Mouse (Mus musculus) CH12.LX (cell line): ENCODE data around the gene Vax1. TPM values are rescaled to one million over a fixed set of nuclear protein-coding genes. Genes with fewer than 3 reads are reported as not detected.

ENCODE experiments used
- DNase-seq: peaks from one replicate; pipeline ENCODE4 v3.0.0-alpha.2; 2013; ENCODE audit errors: extremely low read depth
- H3K27ac ChIP-seq: 2 replicates; pipeline ENCODE4 v1.5.1; 2012; ENCODE audit warnings: low read depth, mild to moderate bottlenecking, control low read depth, moderate library complexity; ENCODE audit not compliant: insufficient read depth
- H3K27me3 ChIP-seq: replicated peaks from 2 replicates; pipeline ENCODE3; 2012; ENCODE audit warnings: inconsistent platforms
- H3K36me3 ChIP-seq, 2 experiments: replicated peaks in 1 of 2; 2 replicates each; pipeline versions ENCODE3 to v1.6.1; 2012; ENCODE audit warnings: inconsistent platforms in 1 of 2, low read length in 1 of 2, mild to moderate bottlenecking in 1 of 2, mixed read lengths in 1 of 2, moderate library complexity in 1 of 2; ENCODE audit not compliant: control insufficient read depth in 1 of 2, insufficient read depth in 1 of 2
- H3K4me1 ChIP-seq, 2 experiments: 2 replicates each; pipeline ENCODE4 v1.6.1; 2012; ENCODE audit warnings: inconsistent platforms in 1 of 2, moderate library complexity in 1 of 2; ENCODE audit not compliant: insufficient read depth in 2 of 2, control insufficient read depth in 1 of 2
- H3K4me2 ChIP-seq: 2 replicates; pipeline ENCODE4 v1.6.1; 2012; ENCODE audit warnings: low read depth, mild to moderate bottlenecking, control low read depth; ENCODE audit not compliant: poor library complexity, insufficient read depth, severe bottlenecking
- H3K4me3 ChIP-seq, 3 experiments: fragments of 150-350 bp in 1 of 3; sonication (generic) in 1 of 3; replicated peaks in 1 of 3; 2 replicates each; pipeline versions ENCODE3 to v1.5.1; 2011 to 2012; ENCODE audit warnings: low read depth in 2 of 3, low read length in 2 of 3, mild to moderate bottlenecking in 2 of 3, moderate library complexity in 2 of 3, control low read depth in 1 of 3, improper control_type of control experiment in 1 of 3, inconsistent platforms in 1 of 3, mixed read lengths in 1 of 3; ENCODE audit not compliant: poor library complexity in 1 of 3
- H3K79me2 ChIP-seq: replicated peaks from 2 replicates; pipeline ENCODE4 v1.6.1; 2012; ENCODE audit warnings: mild to moderate bottlenecking, moderate library complexity; ENCODE audit not compliant: control insufficient read depth, poor library complexity, insufficient read depth, severe bottlenecking; ENCODE audit errors: extremely low read depth
- H3K9ac ChIP-seq: 2 replicates; pipeline ENCODE4 v1.6.1; 2012; ENCODE audit warnings: low read depth, mild to moderate bottlenecking, control low read depth, moderate library complexity; ENCODE audit not compliant: insufficient read depth
- H3K9me3 ChIP-seq: replicated peaks from 2 replicates; pipeline ENCODE3; 2012; ENCODE audit warnings: low read length, inconsistent platforms, mixed read lengths
- BHLHE40 ChIP-seq: IDR thresholded peaks from 2 replicates; pipeline ENCODE4 v1.6.1; 2011; ENCODE audit warnings: mild to moderate bottlenecking, low read depth, low read length, improper control_type of control experiment
- CHD1 ChIP-seq: IDR thresholded peaks from 2 replicates; pipeline ENCODE4 v1.6.1; 2012; ENCODE audit warnings: low read depth, low read length, improper control_type of control experiment, inconsistent platforms
- CHD2 ChIP-seq: IDR thresholded peaks from 2 replicates; pipeline ENCODE4 v1.6.1; 2011; ENCODE audit warnings: low read length, improper control_type of control experiment
- CTCF ChIP-seq, 2 experiments: IDR thresholded peaks in 1 of 2; conservative IDR thresholded peaks in 1 of 2; 2 replicates each; pipeline ENCODE4 v1.5.1; 2011 to 2012; ENCODE audit warnings: low read depth in 2 of 2, low read length in 2 of 2, improper control_type of control experiment in 1 of 2, inconsistent platforms in 1 of 2, mild to moderate bottlenecking in 1 of 2, moderate library complexity in 1 of 2
- ELF1 ChIP-seq: IDR thresholded peaks from 2 replicates; pipeline ENCODE4 v1.6.1; 2014; ENCODE audit warnings: low read depth, mild to moderate bottlenecking, inconsistent platforms, low read length, improper control_type of control experiment
- EP300 ChIP-seq: IDR thresholded peaks from 2 replicates; pipeline ENCODE4 v1.6.1; 2011; ENCODE audit warnings: low read length, improper control_type of control experiment
- GABPA ChIP-seq: IDR thresholded peaks from 2 replicates; pipeline ENCODE4 v1.6.1; 2012; ENCODE audit warnings: low read depth, low read length, improper control_type of control experiment, inconsistent platforms; ENCODE audit not compliant: insufficient replicate concordance
- HCFC1 ChIP-seq: IDR thresholded peaks from 2 replicates; pipeline ENCODE4 v1.6.1; 2012; ENCODE audit warnings: low read depth, mild to moderate bottlenecking, inconsistent platforms, low read length, improper control_type of control experiment
- IRF4 ChIP-seq: IDR thresholded peaks from 2 replicates; pipeline ENCODE4 v1.6.1; 2014; ENCODE audit warnings: low read depth, mild to moderate bottlenecking, inconsistent platforms, low read length, improper control_type of control experiment
- JUND ChIP-seq: conservative IDR thresholded peaks from 2 replicates; pipeline ENCODE4 v1.6.1; 2011; ENCODE audit warnings: low read depth, low read length, improper control_type of control experiment
- KAT2A ChIP-seq: IDR thresholded peaks from 2 replicates; pipeline ENCODE4 v1.6.1; 2012; ENCODE audit warnings: low read length, improper control_type of control experiment, inconsistent platforms; ENCODE audit not compliant: insufficient replicate concordance
- MAFK ChIP-seq: IDR thresholded peaks from 2 replicates; pipeline ENCODE4 v1.6.1; 2011; ENCODE audit warnings: low read length, improper control_type of control experiment; ENCODE audit not compliant: insufficient replicate concordance
- MAX ChIP-seq: IDR thresholded peaks from 2 replicates; pipeline ENCODE4 v1.6.1; 2011; ENCODE audit warnings: low read length, improper control_type of control experiment
- MYC ChIP-seq: IDR thresholded peaks from 2 replicates; pipeline ENCODE4 v1.6.1; 2011; ENCODE audit warnings: low read depth, mild to moderate bottlenecking, improper control_type of control experiment, low read length
- NELFE ChIP-seq: IDR thresholded peaks from 2 replicates; pipeline ENCODE4 v1.6.1; 2011; ENCODE audit warnings: low read depth, low read length, improper control_type of control experiment
- PAX5 ChIP-seq: IDR thresholded peaks from 2 replicates; pipeline ENCODE4 v1.6.1; 2012; ENCODE audit warnings: low read length, inconsistent platforms, mixed read lengths
- POLR2AphosphoS2 ChIP-seq: IDR thresholded peaks from 2 replicates; pipeline ENCODE4 v1.6.1; 2011; ENCODE audit warnings: low read depth, low read length, improper control_type of control experiment
- RAD21 ChIP-seq: IDR thresholded peaks from 2 replicates; pipeline ENCODE4 v1.6.1; 2011; ENCODE audit warnings: low read depth, mild to moderate bottlenecking, low read length, improper control_type of control experiment, moderate library complexity
- RCOR1 ChIP-seq: conservative IDR thresholded peaks from 2 replicates; pipeline ENCODE4 v1.6.1; 2012; ENCODE audit warnings: low read depth, mild to moderate bottlenecking, inconsistent platforms, low read length, improper control_type of control experiment
- SIN3A ChIP-seq: IDR thresholded peaks from 2 replicates; pipeline ENCODE4 v1.6.1; 2012; ENCODE audit warnings: low read length, improper control_type of control experiment, inconsistent platforms
- SMC3 ChIP-seq: IDR thresholded peaks from 2 replicates; pipeline ENCODE4 v1.6.1; 2011; ENCODE audit warnings: low read depth, low read length, improper control_type of control experiment
- TCF12 ChIP-seq: IDR thresholded peaks from 2 replicates; pipeline ENCODE4 v1.6.1; 2014; ENCODE audit warnings: low read depth, mild to moderate bottlenecking, inconsistent platforms, low read length, improper control_type of control experiment
- USF1 ChIP-seq: IDR thresholded peaks from 2 replicates; pipeline ENCODE4 v1.6.1; 2014; ENCODE audit warnings: low read depth, mild to moderate bottlenecking, inconsistent platforms, low read length, improper control_type of control experiment
- ZMIZ1 ChIP-seq: IDR thresholded peaks from 2 replicates; pipeline ENCODE4 v1.6.1; 2012; ENCODE audit warnings: low read depth, mild to moderate bottlenecking, inconsistent platforms, low read length, improper control_type of control experiment
- ZNF384 ChIP-seq: IDR thresholded peaks from 2 replicates; pipeline ENCODE4 v1.6.1; 2012; ENCODE audit warnings: low read depth, low read length, improper control_type of control experiment, inconsistent platforms
- dilution Hi-C: fragments of 300-500 bp; cut with MboI; formaldehyde crosslinking; loops from 2 replicates; pipeline ENCODE4 v1.14.3; 2020; ENCODE audit warnings: low sequenced_read_pairs; ENCODE audit not compliant: extremely low pct_unique_long_range_greater_than_20kb, extremely low pct_ligation_motif_present
- in situ Hi-C: fragments of 300-500 bp; cut with MboI; formaldehyde crosslinking; loops from 3 replicates; pipeline ENCODE4 v1.14.3; 2019; ENCODE audit warnings: low sequenced_read_pairs, low pct_ligation_motif_present, low pct_unique_long_range_greater_than_20kb, mixed read lengths
- polyA plus RNA-seq: library from polyadenylated mRNA; unstranded; fragments of >175 nt; gene quantifications from 2 replicates; pipeline ENCODE4 v1.2.1, GENCODE M21; 2012; ENCODE audit warnings: low read depth; ENCODE audit not compliant: insufficient read length
- total RNA-seq, 2 experiments: library from RNA; depleted of rRNA; stranded (reverse); fragments of 300-350 nt in 1 of 2; fragments of >200 nt in 1 of 2; gene quantifications; 2 replicates each; pipeline ENCODE4 v1.2.3; 2012 to 2014

The Vax1 gene
- total and polyA plus RNA-seq, 3 experiments, result not detected

DNA sequence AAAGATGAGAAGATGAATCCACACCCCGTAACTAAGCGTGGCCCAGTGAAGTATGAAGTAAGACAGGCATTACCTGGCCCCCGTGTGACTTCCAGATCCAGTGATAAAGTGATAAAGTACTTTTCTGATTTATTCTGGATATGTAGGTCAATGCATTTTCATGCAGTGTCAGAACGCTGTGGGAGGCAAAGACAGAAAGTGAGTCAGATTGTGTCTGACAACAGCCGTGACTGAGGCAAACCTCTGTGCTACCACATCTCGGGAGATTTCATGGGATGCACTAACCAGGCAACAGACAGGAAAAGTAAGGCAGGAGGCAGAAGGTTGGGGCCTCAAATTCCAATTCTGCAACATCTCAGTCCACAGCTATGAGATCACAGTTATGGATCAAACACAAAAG is 24.8 kb downstream of the Vax1 start:
- in situ Hi-C loops (no loop called here), dilution Hi-C loops (no loop called here)
- no peak overlapping the region for H3K4me2 ChIP-seq
- no peaks in the 10 kb centered on the region for H3K79me2 ChIP-seq
- peaks cover 0 to 2% of the 10 kb centered on the region in 2 experiments; a peak in 1 of 4 replicates for H3K4me1 ChIP-seq
- no peak overlapping the region for H3K27ac ChIP-seq
- H3K4me3 ChIP-seq, result no peak overlapping the region
- DNase-seq, result no peak
- TF ChIP-seq ZMIZ1 (no peak), IRF4 (no peak), SMC3 (no peak), RCOR1 (no peak), CHD2 (no peak), MAFK (no peak), SIN3A (no peak), KAT2A (no peak), MYC (no peak)
- no peaks in the 10 kb centered on the region for H3K27me3 ChIP-seq
- H3K9me3 ChIP-seq, result no peaks in the 10 kb centered on the region
- H3K9ac ChIP-seq, result no peak overlapping the region
- no peaks in the 10 kb centered on the region for H3K36me3 ChIP-seq

- H3K27ac ChIP-seq, result no peak overlapping the region
- H3K9ac ChIP-seq, result no peak overlapping the region
- dilution Hi-C loops (no loop called here), in situ Hi-C loops (no loop called here)
- no peak for DNase-seq
- no peaks in the 10 kb centered on the region for H3K27me3 ChIP-seq
- no peaks in the 10 kb centered on the region for H3K9me3 ChIP-seq
- no peaks in the 10 kb centered on the region for H3K79me2 ChIP-seq
- no peak overlapping the region for H3K4me2 ChIP-seq
- TF ChIP-seq RAD21 (no peak), EP300 (no peak), USF1 (no peak), JUND (no peak)
- no peak overlapping the region for H3K4me3 ChIP-seq
- peaks cover 0 to 2% of the 10 kb centered on the region in 2 experiments; a peak in 2 of 4 replicates for H3K4me1 ChIP-seq
- no peaks in the 10 kb centered on the region for H3K36me3 ChIP-seq
Measured at GRCm38 (mm10) chr19:59142206-59142605, 27.6 kb downstream of the Vax1 start.

- H3K4me3 ChIP-seq, result no peak overlapping the region
- peaks cover 0 to 32% of the 10 kb centered on the region in 2 experiments; a peak in 2 of 4 replicates for H3K4me1 ChIP-seq
- in situ Hi-C loops, result no loop called here
- no peaks in the 10 kb centered on the region for H3K27me3 ChIP-seq
- DNase-seq, result no peak
- dilution Hi-C loops, result no loop called here
- H3K9ac ChIP-seq, result no peak overlapping the region
- no peak overlapping the region for H3K4me2 ChIP-seq
- TF ChIP-seq MAX (no peak), POLR2AphosphoS2 (no peak), ELF1 (no peak), CHD1 (no peak), NELFE (no peak), BHLHE40 (no peak), JUND (no peak), IRF4 (no peak), ZNF384 (no peak), RCOR1 (no peak), CTCF (conservative IDR thresholded peaks at IDR 0.05 in 1 of 2, IDR thresholded peaks at IDR 0.05 in 1 of 2; ENCODE audit: low read depth in 2 of 2, low read length in 2 of 2) (no peak), GABPA (no peak), TCF12 (no peak), RAD21 (no peak), HCFC1 (no peak), MYC (no peak), PAX5 (no peak)
- TF ChIP-seq, all 38 proteins: peak for 0
- H3K27ac ChIP-seq, result no peak overlapping the region
- H3K9me3 ChIP-seq, result no peaks in the 10 kb centered on the region
- no peaks in the 10 kb centered on the region for H3K79me2 ChIP-seq
- H3K36me3 ChIP-seq, result no peaks in the 10 kb centered on the region
Measured at GRCm38 (mm10) chr19:59135387-59135786, 34.5 kb downstream of the Vax1 start.
